Mouse (Mus musculus): ENCODE results near the gene Best1.

Best1 gene

DNA sequence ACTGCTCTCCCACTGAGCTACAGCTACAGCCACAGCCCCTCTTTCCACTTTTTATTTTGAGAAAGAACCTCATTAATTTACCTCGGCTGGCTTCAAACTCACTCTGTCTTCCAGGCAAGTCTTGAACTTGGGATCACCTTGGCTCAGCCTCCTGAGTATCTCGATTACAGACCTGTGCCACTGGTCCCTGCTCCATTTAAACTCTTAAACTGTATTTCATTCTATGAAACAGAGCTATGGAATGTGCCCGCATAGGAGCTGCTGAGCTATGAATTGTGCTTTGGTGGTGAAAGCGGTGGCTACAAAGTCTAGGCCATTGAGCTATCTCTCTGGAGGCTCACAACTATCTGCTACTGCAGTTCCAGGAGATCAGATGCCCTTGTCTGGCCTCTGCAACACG lies 43.5 kb downstream of the Best1 start:
- no peak for DNase-seq (ENCODE audit: low spot score in 2 of 2)

DNA sequence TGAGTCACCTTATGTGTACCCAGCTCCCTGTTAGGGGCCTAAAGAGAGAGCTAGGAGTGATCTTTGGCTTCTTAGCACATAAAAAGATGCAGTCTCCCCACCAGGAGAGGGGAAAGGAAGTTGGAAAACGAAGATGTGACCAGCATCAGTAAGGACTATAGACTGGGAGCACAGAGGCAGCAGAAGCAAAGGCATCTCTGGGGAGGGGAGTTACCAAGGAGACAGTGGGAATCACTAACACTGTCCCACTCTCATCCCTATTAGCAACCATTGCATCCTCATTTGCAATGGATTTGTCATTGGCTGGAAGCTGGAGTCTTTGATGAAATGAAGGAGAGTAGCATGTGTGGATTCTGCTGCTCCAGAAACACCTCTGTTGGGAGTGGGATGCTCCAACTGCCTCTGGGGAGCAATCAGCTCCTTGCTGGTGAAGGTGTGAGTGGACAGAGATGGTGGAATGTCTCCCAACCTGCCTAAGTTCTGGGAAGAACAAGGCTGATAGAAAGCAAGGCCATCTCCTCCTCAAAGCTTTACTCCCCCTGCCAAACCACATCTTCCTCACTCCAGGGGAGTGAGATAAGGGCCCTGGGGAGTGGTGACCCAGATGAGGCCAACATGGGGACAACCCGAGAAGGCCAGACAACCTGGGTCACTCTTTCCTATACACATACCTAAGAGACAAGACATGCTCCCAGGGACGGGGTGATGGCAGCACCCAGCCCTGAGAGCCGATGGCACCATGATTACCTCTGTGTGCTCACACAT lies 44.6 kb downstream of the Best1 start:
- DNase-seq (ENCODE audit: low spot score in 2 of 2) = no peak

GRCm38 (mm10) chr19:9955438-9955837 lies 46.0 kb downstream of the Best1 start:
- no peak for DNase-seq (ENCODE audit: low spot score in 2 of 2)

DNA sequence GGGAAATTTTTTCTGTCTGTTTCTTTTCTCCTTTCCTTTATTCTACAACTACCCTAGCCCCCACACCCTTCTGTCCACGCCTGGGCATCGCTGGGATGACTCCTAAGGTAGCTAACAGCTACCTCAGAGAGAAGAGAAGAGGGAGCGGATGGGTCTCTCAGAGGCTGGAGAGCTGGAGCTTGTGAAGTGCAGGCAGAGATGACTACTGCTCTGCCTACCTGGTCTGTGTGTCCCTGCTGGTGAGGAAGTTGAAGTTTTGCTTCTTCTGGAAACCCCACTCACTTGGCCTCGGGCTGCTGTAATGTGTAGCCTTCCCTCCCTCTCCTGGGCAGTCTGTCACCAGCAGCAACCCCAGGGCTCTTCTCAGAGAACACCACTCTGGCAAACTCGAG lies 46.6 kb downstream of the Best1 start:
- DNase-seq (ENCODE audit: low spot score in 2 of 2) = peak in 1 of 2 experiments; percentile 21

GRCm38 (mm10) chr19:9954055-9954810 lies 47.2 kb downstream of the Best1 start:
- no peak for DNase-seq (ENCODE audit: low spot score in 2 of 2)

- DNase-seq (ENCODE audit: low spot score in 2 of 2) = no peak
Observed at GRCm38 (mm10) chr19:9952912-9953311, 48.5 kb downstream of the Best1 start.

DNA sequence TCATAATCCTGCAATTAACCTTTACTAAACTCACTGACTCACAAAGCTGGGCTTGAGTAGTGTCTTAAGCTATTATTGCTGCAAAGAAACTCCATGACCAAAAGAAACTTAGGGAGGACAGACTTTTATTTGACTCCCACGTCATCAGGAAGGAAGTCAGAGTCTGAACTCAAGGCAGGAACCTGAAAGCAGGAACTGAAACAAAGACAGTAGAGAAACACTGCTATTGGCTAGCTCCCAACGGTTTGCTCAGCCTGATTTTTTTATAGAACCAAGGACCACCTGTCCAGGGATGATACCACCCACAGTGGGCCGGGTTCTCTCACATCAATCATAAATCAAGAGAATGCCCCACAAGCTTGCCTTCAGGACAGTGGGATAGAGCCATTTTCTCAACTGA lies 49.0 kb downstream of the Best1 start:
- DNase-seq (ENCODE audit: low spot score in 2 of 2) = peak in 1 of 2 experiments; percentile 14

- no peak for DNase-seq (ENCODE audit: low spot score in 2 of 2)
Observed at GRCm38 (mm10) chr19:9946986-9947385, 54.4 kb downstream of the Best1 start.

- peak in 1 of 2 experiments; percentile 33 for DNase-seq (ENCODE audit: low spot score in 2 of 2)
Observed at GRCm38 (mm10) chr19:9945800-9946564, 55.5 kb downstream of the Best1 start.

DNA sequence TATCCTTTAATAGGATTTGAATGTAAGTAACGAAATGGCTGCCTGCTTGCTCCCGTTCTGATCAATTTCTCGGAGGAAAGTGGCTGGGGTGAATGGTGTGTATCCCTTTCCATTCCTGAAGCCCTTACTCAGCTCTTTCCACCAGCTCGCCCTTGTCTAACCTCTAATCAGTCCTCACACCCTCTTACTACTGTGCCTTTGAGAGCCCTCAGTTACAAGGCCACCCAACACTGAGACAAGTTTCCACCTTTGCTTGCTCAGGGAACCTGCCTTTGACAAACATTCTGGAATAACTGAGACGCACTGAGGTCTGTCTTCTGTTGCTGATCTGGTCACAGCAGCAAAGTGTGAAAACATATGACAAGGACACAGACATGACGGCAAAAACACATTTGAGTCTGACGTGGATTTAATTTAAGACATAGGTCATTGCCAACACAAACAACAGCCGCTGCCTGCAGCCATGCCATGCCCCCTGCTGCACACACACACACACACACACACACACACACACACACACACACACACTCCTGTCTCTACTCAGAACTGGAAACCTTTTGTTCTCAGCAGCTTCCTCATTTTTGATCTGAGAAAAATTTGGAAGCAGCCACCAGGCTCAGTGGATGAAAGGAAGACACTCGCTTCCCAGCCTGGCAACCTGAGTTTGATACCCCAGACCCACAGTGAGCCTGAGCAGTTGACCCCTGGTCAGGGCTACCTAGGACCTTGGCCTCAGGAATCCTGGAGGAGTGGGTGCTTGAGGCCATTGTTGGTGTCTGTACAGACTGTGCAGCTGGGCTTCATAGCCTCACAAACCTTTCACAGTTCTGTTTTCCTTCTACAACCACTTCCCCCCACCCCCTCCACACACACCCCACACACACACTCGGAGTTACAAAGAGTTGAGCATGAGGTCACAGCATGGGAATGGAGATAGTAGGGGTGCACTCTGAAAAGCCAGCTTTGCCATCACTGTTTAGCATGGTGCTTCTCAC lies 58.6 kb downstream of the Best1 start:
- DNase-seq (ENCODE audit: low spot score in 2 of 2) = peak in 1 of 2 experiments; percentile 66

- no peak for DNase-seq (ENCODE audit: low spot score in 2 of 2)
Observed at GRCm38 (mm10) chr19:9941809-9942208, 59.6 kb downstream of the Best1 start.

- DNase-seq (ENCODE audit: low spot score in 2 of 2) = no peak
Observed at GRCm38 (mm10) chr19:9940903-9941302, 60.5 kb downstream of the Best1 start.

DNA sequence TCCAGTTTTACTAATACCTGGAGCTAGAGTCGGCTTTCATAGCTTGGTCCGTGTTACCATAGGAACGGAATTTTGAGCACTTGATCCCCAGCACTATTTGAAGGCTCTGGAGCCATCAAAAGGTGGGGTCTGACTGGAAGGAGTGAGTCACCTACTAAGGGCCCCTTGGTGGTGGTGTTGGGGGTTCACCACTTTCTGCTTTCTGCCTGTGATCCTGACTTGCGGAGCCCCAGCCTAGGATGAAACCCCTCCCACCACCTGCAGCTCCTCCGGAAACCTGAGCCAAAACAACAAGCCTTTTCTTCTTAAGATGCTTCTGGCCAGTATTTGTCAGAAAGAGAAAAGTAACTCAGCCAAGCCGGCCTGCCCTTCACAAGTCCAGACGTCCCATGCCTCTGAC lies 61.6 kb downstream of the Best1 start:
- DNase-seq (ENCODE audit: low spot score in 2 of 2) = no peak

DNA sequence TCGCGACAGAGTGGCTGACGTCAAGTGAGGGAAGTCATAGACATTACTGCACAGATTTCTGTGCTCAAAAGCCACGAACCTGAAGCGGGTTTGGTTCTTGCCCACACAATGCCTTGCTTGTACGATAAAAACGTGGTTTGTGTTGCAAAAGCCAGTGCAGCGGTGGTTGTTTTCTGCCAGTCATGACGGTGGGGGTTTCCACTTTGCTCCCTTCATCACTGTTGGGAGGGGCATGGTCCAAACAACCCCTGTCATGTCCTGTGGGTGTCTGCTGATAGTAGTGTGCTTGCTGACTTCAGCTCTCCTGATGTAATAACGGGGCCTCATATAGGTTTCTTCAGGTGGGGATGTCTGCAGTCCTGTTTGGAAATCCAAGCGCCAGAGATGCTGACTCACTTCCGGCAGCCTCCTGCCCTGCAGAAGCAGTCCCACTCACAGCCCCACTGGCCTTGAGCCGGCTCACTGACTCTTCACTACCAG lies 62.6 kb downstream of the Best1 start:
- peak; percentile 88 to 92 for DNase-seq (ENCODE audit: low spot score in 2 of 2)

- DNase-seq (ENCODE audit: low spot score in 2 of 2) = peak in 1 of 2 experiments; percentile 46
Observed at GRCm38 (mm10) chr19:9938156-9938823, 63.1 kb downstream of the Best1 start.

DNA sequence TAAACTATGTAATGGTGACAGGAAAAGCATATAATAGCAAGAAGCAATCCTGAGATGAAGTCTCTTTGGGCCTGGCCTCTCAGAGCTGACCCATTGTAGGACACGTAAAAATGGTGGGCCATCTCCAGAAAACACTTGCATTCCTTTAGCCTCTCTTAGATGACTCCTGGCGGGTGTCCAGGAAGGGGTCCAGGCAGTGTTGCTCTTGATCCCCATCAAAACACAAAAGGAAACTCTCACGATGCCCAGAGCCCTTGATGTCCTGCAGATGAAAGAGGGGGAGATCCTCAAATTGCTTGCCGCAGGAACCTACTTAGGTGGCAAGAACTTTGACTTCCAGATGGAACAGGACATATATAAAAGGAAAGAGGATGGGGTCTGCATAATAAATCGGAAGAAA lies 64.0 kb downstream of the Best1 start:
- DNase-seq (ENCODE audit: low spot score in 2 of 2) = no peak

DNA sequence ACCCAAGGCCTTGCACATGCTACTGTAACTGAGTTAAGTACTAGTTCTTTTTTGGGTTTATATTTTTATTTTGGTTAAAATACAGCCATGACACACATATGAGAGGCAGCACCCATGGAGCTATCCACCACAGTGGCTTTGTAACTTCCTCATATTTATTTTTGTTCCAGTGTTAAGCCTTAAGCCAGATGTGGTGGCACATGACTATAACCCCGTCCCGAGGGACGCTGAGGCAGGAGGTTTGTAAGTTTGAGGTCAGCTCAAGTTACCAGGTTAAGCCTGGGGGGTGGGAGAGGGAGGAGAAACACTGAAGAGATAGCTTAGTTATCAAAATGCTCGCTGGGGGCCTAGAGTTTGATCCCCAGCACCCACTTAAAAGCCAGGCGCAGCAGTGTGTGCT lies 64.9 kb downstream of the Best1 start:
- peak in 1 of 2 experiments; percentile 79 for DNase-seq (ENCODE audit: low spot score in 2 of 2)

All from natural killer cell, adult 2 months (primary cell).